Mouse (Mus musculus): ENCODE results near the gene Zbtb2.
"Not testable (repeated sequence)": the region's sequence is repeated elsewhere in the genome, so short reads cannot be mapped to it uniquely, and the experiment has no call there.

Gene Zbtb2

DNA sequence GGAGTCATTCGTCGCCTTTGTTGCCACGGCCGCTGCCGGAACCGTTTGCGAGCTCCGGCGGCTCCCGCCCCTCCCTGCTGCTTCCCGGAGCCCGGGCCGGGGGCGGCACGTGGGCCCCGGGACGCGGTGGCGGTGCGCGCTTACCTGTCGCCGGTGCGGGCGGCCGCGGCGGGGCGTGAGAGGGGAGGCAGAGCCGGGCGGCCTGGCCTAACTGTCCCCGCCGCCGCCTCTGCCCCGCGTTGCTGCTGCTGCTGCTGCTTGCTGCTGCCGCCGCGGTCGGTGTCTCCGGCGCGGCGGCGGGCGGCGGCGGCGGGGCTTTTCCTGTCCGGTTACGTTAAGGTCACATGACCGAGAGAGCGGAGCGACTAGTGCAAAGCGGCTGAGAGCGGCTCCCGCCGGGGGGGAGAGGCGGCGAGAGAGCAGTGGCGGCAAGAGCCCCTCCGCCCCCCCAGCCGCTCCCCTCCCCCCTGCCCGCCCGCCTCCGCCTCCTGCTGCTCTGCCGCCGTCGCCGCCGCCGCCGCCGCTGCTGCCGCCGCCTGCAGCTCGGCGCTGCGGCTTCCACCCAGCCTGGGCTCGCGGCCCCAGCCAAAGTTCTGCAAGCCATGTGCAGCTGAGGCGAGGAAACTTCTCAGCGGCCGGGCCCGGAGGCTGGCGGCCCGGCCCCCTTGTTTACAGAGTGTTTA, at the start of gene Zbtb2:
TSS of gene Zbtb2 (minus strand) at position 408 of the 683 bp plus-strand sequence.
- DNase-seq: peak; percentile 89

DNA sequence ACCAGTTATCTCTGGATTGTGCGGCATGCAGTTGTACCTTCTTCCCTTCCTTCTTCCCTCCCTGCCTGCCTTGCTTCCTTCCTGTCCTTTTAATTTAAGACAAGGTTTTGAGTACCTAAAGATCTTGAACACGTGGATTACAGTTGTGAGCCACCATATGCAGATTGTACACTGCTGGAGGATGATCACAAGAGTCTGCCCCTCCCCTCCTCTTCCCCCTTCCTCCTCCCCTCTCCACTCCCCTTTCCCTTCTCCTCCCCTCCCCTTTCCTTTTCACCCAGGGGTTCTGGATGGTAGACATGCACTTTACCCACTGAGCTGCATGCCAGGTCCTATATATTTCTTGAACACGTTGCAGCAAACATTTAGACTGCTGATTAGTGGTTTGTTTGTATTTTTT, 47.5 kb upstream of the Zbtb2 start:
- no peak for DNase-seq

DNA sequence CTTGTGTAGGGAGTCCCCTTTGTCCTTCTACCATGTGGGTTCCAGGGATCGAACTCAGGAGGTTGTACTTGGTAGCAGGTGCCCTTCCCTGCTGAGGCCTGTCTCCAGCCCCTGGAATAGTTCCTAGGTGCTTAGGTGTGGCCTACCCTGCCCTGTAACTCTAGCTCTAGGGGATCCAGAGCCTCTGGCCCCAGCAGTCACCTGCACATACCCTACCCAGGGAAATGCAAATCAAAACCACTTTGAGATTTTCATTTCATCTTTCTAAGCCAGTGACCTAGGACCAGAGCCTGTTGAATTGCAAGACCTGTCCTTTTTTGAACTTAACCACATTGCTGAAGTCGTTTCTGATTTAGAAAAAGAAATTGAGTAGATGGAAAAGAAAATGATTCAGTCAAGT, 46.0 kb upstream of the Zbtb2 start:
- DNase-seq: not testable (repeated sequence)

DNA sequence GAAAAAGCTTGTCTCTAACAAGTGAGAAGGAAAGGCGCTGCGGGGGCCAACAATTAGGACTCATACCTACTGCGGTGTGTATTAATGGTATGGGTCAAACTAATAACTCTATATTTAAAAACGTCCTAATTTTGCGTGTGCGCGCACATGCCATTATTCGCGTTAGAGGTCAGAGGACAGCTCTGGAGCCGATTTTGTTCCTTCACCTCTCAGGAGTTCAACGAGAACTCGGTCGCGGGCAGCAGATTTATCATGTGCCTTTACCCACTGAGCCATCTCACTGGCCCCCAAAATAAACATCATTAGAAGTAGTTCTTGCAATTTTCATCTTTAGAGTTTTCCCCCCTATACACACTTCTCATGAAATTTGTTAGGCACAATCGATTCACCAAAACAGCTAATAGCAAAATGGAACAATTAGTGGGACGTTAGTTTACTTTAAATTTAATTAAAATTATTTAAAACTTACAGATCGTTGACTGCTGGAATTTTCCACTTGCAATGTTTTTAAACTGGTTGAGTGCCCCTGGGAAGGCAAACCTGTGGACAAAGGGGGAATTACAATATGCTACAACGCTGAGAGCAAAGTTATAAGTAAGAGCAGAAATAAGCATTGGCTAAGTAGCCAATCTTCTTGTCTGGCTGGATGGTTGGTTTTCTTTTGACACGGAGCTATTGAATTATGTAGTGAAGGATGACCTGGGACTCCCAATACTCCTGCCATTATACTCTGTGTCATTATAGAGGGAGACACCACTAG, 45.3 kb upstream of the Zbtb2 start:
- peak; percentile 34 for DNase-seq

DNA sequence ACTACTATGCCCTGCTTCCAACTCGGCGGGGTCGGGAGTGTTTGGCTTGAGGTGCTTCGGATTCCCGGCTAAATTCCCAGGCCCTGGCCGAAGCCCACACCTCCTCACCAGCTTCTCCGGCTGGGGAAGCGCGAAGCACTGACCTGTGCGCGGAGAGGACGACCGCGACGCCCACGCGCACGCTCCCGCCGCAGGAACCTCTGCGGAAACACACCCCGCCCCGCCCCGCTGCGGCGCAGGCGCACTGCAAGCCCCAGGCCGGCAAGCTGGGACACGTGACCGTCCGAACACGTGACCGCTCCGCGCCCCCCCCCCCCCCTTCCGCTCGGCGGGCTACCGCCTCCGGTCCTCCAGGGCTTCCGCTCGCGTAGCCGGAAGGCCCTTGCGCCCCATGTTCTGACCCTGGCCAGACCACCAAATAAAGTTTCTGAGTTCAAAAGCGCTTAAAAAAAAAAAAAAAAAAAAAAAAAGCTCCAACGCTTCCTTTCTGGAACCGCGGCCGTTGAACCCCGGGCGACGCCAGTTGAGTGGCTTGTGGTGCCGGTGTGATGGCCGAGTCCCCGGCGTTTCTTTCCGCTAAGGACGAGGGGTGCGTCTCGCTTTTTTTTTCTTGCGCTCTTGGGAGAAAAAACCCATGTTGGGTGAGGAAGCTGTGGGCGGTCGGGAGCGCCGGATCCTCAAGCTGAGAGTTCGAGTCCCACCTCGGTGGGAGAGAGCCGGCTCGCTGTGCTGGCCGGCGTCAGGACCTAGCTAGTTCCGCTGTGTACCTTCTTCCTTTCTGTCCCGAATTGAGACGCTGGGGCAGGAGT, 44.4 kb upstream of the Zbtb2 start, which contains the start of the genes Rmnd1 and Armt1:
TSS of gene Rmnd1 (minus strand) at position 266 of the 809 bp plus-strand sequence.
TSS of gene Armt1 (plus strand) at position 345 of the 809 bp plus-strand sequence.
- peak; percentile 98 for DNase-seq

DNA sequence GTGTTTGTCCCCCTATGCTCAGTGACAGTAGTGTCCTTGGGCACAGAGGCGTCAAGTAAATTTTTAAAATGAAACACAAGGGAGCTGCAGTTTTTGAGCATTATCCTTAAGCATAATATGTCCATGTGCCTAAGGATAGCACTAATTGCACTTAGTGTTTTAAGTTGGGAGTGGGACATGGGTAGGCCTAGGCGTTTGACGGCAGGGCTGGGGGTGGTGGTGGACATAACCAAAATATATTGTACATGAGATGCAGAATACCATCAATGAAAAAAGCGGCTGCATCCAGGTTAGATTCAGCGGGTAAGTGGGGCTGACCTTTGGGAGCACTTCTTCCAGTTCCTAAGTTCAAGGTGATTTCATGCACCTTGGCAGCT, 43.8 kb upstream of the Zbtb2 start:
- DNase-seq: no peak

DNA sequence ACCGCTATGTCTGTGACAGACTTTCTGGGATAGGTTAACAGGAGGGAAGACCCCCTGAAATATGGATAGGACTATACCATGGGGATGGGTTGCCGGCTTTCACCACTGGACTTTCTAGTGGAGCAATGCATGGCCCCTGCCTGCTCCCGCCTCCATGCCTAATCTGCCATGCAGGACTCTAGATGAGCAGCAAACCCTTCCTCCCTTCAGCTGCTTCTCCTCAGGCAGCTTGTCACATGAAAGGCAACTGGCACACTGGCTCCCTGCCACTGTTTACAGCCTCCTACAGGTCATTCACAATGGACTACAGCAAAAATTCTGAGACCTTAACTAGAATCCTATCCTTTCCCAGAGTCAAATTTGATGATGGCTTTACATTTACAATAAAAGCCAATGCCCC, 42.9 kb upstream of the Zbtb2 start:
- DNase-seq: no peak

DNA sequence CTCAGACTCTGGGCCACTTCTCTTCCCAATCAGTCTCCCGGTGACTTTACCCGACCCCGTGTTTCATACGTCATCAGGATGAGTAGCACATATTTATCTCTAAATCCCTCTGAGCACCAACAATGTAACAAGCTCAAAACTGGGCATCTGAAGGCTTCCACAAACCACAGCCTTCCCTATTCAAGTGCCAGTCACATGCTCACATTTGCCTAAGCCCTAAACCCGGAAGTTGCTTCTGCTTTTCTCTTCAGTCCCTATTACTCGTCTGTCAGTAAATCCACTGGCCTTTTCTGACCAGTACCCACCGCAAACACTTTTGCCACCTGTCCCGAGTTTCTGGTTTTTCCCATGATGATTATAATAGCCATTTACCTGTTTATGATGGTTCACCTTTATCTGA, 42.5 kb upstream of the Zbtb2 start:
- no peak for DNase-seq

DNA sequence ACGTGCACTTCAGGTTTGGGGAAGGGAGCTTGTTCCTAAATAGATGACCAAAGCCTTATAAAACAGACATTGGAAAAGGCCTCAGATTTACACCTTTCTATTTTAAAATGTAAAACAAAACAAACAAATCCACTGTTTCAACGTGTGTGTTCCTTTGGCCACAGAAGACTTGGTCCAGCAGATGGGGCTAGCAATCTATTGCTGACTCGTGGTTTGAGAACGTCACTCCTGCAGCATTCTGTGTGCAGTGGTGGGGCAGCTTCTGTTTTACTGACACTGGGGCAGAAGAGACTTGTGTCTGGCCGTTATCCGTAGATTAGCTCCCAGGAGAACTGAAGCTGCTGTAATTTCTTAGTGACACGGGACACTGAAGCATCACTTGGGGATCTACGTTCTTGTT, 37.3 kb upstream of the Zbtb2 start:
- DNase-seq: no peak

DNA sequence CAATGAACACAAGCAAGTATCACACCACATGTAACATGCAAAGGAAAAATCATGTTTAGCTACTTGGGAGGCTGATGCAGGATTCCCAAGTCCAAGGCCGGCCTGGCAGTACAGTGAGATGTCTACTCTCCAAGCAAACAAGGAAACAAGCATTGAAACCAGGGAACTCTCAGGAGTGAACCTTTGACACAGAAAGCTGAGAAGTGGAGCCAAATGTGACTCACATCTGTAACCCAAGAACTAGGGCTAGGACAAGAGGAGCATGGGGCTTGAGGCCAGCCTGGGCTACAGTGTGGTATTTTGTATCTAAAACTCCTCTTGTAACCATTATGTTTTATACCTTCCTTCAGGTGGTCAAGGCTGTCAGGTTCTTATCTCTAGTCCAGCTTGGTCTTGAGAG, 19.3 kb upstream of the Zbtb2 start:
- DNase-seq: no peak

DNA sequence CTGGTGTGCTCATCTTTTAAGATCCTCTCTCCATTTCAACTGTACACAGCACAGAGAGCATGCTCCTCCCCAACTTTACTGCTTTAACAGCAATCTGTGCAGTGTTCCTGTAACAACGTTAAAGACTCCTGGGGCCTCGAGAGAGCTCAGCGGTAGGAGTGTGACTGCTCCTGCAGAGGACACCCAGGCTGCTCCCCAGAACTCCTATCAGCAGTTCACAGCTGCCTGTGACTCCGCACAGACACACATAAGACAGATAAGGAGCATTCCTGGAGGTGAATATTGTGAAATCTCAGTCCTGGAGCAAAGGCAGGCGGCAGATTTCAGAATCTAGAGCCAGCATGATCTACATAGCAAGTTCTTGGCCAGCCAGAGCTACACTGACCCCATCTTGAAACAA, 17.6 kb upstream of the Zbtb2 start:
- no peak for DNase-seq

DNA sequence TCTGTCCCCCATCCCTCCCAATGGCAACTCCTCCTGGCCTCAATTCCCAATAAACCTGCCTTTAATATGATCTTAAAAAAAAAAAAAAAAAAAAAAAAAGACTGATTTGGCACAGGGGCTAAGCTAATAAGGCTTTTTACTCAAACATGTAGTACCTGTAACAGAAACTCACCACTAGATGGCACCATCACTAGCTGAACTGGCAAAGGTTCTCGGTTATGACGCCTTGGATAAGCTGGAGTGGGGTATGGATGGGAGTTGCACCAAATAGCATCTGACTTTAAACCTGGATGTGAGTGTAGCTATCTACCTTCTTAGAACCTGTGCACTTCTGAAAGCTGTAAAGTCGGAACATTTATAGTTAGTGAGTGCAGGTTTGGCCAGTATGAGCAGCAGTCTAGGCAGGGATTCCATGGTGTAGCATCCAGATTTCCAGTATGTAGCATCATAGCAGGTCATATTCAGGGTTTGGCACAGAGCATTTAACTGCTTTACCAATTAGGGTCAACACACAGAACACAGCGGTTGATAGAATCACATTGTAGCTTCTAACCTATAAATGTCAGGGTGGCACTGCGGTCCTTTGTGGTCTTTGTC, 17.1 kb upstream of the Zbtb2 start:
- DNase-seq: peak; percentile 82

DNA sequence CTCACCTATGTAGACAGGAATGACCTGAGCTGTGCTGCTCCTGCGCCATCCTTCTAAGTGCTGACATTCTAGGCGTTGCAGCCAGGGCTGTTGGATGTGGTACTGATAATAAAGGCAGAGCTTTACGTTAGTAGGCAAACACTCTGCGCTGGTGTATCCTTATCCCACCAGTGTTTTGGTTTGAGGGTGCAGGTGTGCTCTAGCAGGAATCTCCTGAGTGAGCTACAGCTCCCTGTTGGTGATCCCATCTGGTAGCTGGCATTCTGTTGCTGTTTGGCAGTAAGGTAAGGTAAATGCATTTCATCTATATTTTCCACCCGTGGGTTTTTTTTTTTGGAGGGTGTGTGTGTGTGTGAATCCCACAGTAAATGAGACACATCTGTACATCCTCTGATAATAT, 10.2 kb upstream of the Zbtb2 start:
- DNase-seq: no peak

DNA sequence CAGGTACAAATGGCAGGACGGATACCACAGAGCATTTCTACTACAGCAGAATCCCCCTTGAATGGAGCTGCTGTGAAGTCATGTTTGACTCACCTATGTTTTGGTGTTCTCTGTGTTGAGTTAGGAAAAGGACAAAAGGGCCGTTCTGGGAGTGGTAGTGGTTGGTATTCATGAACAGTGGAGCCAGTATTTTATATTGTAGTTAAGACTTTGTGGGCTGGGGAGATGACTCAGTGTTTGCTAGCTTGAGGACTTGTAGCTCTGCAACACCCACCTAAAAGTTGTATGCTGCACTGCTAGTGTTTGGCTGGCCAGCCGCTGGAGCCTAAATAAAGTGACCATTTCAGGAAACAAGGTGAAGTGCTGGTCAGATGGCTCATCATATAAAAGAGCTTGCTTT, 7.4 kb upstream of the Zbtb2 start:
- no peak for DNase-seq

DNA sequence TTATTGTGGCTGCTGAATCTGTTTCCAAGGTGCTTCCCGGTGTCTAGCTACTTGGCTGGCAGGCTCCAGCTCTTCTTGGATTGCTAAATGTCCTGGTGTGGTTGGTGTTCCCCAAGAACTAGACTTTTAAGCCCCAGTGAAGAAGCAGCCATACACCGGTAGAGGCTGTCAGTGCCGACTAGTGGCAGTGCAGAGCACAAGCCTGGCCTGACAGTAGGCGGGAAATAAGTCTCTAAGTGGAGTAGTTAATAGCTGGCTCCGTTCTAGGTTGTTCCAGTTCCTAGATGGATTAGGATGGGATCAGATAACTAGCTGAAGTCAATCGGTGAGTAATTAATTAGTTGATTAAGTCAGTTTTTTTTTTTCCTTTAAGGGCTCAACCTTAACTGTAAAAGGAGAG, 3.9 kb upstream of the Zbtb2 start:
- peak; percentile 56 for DNase-seq

DNA sequence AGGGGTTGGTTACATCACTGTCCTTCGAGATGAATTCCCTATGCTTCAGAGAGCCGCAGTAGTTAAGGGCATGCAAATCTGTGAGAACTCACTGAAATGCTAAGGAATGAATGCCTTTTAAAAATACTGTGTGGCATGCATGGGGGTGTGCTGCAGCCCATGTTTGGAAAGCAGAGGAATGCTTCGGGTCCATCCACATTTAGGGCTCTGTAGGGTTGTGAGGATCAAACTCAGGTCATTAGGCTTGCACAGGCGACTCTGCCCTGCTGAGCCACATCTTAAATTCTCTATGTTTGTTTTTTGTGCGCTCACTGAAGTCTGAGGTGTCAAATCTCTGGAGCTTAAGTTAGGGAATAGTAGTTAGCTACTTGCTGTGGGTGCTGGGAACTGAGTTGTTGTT, 3.2 kb upstream of the Zbtb2 start:
- DNase-seq: no peak

DNA sequence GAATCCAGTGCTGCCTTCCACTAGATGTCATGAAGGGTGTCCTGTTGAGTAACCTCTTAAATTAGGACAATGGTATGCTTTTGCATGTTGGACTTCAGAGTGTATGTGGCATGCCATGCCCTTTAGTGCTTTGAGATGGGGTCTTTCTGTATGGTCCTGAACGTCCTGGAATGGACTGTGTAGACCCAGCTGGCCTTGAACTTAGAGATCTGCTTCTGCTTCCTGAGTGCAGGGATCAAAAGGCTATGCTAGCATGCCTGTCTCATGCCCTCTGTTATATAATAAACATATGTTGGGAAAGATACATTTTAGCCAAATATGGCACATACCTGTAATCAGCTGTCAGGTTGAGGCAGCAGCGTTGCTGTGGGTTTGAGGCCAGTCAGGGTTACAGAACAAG, 2.6 kb upstream of the Zbtb2 start:
- DNase-seq: no peak

DNA sequence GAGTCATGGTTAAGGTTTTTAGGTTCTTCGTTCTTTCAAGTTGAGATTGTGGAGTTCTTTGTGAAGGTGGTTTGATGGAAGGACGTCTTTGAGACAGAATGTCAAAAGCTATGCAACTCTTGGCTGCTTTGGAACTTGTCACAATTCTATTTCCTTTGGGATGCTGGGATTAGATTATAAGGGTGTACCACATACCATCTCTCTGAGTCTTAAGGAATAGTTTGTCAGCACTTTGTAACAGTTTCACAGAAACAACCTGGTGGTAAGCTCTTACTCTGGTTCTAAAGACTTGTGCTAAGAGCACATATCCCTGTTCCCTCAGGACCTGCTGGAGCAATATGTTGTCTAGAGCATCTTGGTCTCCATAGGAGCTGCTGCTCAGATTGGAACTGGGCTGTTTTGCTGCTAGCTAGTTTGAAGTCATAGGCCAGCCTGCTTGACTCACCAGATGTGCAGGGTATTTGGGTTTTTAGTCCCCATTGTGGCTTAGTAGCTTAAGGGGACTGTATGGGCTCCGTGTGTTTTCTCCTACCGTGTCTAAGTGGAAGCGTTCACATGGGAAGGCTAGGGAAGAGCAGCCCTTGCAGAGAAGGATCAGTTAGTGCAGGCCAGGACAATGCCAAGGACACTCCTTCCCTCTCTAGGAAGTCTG, 1.7 kb upstream of the Zbtb2 start:
- no peak for DNase-seq

DNA sequence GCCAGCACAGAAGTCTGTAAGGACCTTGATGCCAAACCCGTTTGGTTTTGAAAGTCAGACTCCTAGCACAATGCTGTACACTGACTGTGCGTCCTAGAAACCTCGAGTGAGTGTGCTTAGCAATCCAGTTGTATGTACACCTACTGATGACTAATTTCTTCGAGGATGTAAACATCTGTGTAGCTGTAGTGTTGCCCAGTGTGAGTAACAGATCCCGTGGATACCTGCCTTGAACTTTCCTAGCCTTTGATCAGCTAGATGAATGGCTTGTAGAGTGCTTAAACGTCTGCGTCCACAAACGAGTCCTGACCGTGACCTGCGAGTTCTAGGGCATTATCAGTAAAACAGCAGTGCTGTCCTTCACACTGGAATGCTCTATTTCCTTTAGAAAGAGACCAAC, 1.1 kb upstream of the Zbtb2 start:
- DNase-seq: no peak

DNA sequence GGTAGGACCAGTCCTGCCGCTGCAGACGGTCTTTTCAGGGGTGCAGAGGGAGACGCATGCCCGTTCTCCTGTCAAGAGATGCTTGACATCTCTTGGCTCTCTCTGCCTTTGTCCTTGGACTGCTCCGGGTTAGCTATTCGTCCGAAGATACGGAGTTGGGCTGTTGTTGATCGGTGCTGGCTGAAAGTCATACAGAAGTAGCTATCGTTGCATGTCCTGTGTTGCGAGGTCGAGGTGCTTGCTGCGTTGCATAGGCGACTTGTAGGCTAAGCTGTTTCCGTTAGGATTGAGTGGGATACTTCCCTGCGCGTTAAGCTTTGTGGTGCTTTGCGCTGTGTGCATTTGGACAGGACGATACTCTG, 457 bp upstream of the Zbtb2 start:
- no peak for DNase-seq

DNA sequence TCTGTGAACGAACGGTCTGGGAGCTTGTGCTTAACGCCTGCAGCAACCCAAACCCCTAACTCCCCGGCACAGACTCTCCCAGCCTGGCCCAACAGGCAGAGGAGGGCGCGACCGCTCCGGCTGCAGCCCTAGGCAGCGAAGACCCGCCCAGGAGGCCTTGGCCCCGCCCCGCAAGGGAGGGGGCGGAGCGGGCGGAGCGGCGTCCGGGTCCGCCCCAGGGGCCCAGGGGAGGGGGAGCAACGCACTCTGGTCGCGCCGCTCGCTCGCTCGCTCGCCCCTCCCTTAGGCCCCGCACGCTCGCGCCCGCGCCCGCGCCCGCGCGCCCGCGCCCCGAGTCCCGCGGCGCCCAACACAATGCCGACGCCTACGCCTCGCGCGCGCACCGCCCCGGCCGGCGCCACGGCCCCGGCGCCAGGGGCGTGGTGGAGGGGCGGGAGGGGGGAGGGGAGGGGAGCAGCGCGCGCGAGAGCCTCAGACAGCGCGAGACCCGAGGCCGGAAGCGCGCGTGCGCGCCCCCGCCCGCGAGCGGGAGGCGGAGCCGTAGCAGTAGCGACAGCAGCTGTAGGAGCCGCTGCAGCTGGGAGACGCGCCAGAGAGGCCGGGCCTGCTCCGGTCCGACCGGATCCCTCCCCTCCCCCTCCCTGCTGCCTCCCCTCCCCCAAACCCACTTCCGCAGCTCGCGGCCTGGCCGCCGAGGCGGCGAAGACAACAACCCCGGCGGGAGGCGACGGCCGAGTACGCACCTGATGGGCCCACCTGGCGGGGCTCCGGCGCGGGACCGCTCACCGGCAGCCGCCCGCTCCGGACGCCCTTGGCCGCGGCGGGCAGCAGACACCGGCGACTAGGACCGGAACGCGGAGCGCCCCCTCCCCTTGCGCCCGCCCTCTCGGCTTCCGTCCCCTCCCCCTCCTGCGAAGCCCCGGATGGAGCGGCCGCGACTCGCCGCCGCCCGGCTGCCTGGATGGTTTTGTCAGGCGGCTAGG, 1.0 kb downstream of the Zbtb2 start:
- DNase-seq: peak; percentile 98

DNA sequence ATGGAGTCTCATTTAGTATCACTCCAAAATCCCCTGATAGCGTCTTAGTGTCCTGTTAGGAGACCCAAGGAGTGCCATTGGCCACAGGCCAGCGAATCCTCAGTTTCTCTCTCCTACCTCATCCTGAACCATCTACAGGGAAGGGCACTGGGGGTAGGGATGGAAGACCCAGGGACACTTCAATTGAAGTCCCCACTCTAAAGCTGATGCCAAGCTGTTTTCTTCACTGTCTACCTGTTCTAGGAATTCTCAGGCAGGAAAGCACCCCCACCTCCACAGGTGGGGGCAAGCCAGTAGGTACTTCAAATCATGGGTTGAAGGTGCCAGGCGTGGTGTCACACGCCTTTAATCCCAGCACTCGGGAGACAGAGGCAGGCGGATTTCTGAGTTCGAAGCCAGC, 3.7 kb downstream of the Zbtb2 start:
- DNase-seq: no peak

All from retina, postnatal 1 day (tissue).